Mouse (Mus musculus): ENCODE measurements around the gene Galr3.

GRCm38 (mm10) chr15:79022671-79023230 lies 18.9 kb upstream of the Galr3 start:
- no peak for TF ChIP-seq CTCF (IDR thresholded peaks at IDR 0.05; ENCODE audit: low read depth)
- no peak for TF ChIP-seq EP300 (IDR thresholded peaks at IDR 0.05; ENCODE audit: low read depth)

Measured in heart, postnatal 0 days (tissue).